Mouse (Mus musculus): ENCODE data around the gene Bmyc.
"Not testable (repeated sequence)": the region's sequence is repeated elsewhere in the genome, so short reads cannot be mapped to it uniquely, and the experiment has no call there.

- not testable (repeated sequence) for TF ChIP-seq ZNF384 (IDR thresholded peaks at IDR 0.05; ENCODE audit: low read depth, low read length); POLR2A (IDR thresholded peaks at IDR 0.05; ENCODE audit: control insufficient read depth in 1 of 2, insufficient read depth in 1 of 2, low read depth in 1 of 2, low read length in 2 of 2, poor library complexity in 1 of 2); BHLHE40 (IDR thresholded peaks at IDR 0.05; ENCODE audit: borderline replicate concordance, low read depth, low read length); CTCF (IDR thresholded peaks at IDR 0.05 in 2 of 3, conservative IDR thresholded peaks at IDR 0.05 in 1 of 3; ENCODE audit: control insufficient read depth in 1 of 3, insufficient read depth in 1 of 3, low read depth in 2 of 3, low read length in 3 of 3, poor library complexity in 1 of 3, severe bottlenecking in 1 of 3); CHD1 (IDR thresholded peaks at IDR 0.05; ENCODE audit: low read depth, low read length); UBTF (IDR thresholded peaks at IDR 0.05; ENCODE audit: borderline replicate concordance, insufficient read depth, low read depth, low read length)
Measured at GRCm38 (mm10) chr2:25709056-25709455, 2.5 kb downstream of the Bmyc start.

All from MEL (cell line).